Mouse (Mus musculus) megakaryocyte, embryonic 14.5 days (primary cell): ENCODE results near the gene Gmfb. TPM values are rescaled to one million over a fixed set of nuclear protein-coding genes. Genes with fewer than 3 reads are reported as not detected.

Experiments used
- H3K27me3 ChIP-seq: replicated peaks from 2 replicates; pipeline ENCODE3; 2012; ENCODE audit warnings: inconsistent platforms
- H3K36me3 ChIP-seq: replicated peaks from 2 replicates; pipeline ENCODE3; 2012; ENCODE audit warnings: low read length, inconsistent platforms, mixed read lengths
- H3K4me1 ChIP-seq: 2 replicates; pipeline ENCODE4 v1.6.1; 2012; ENCODE audit warnings: inconsistent platforms
- H3K4me3 ChIP-seq: replicated peaks from 2 replicates; pipeline ENCODE3; 2012; ENCODE audit warnings: moderate library complexity, mild to moderate bottlenecking, inconsistent platforms
- H3K9me3 ChIP-seq: 2 replicates; pipeline ENCODE4 v1.6.1; 2012; ENCODE audit warnings: inconsistent platforms
- FLI1 ChIP-seq: IDR thresholded peaks from 2 replicates; pipeline ENCODE4 v1.6.1; 2012; ENCODE audit warnings: low read length, inconsistent platforms, mixed read lengths
- GATA1 ChIP-seq: IDR thresholded peaks from 3 replicates; pipeline ENCODE4 v1.6.1; 2012; ENCODE audit warnings: mixed read lengths, low read length, inconsistent platforms, borderline replicate concordance
- polyA plus RNA-seq: library from polyadenylated mRNA; stranded (reverse); fragments of >175 nt; gene quantifications from 2 replicates; pipeline ENCODE4 v1.2.3, GENCODE M21; 2012; ENCODE audit warnings: low replicate concordance; ENCODE audit not compliant: insufficient read depth

Gmfb gene
- polyA plus RNA-seq, 1 experiment, result 0.55 TPM

GRCm38 (mm10) chr14:46785247-46785646 is 36.8 kb downstream of the Gmfb start:
- peaks cover 41% of the 10 kb centered on the region for H3K4me1 ChIP-seq
- no peak overlapping the region for H3K4me3 ChIP-seq
- H3K27me3 ChIP-seq, result no peaks in the 10 kb centered on the region
- 0 out of 2 replicates have a peak, but pooled peaks cover 3% of the 10 kb centered on the region for H3K9me3 ChIP-seq
- TF ChIP-seq GATA1, result no peak
- no peak for TF ChIP-seq FLI1
- peaks cover 48% of the 10 kb centered on the region for H3K36me3 ChIP-seq

DNA sequence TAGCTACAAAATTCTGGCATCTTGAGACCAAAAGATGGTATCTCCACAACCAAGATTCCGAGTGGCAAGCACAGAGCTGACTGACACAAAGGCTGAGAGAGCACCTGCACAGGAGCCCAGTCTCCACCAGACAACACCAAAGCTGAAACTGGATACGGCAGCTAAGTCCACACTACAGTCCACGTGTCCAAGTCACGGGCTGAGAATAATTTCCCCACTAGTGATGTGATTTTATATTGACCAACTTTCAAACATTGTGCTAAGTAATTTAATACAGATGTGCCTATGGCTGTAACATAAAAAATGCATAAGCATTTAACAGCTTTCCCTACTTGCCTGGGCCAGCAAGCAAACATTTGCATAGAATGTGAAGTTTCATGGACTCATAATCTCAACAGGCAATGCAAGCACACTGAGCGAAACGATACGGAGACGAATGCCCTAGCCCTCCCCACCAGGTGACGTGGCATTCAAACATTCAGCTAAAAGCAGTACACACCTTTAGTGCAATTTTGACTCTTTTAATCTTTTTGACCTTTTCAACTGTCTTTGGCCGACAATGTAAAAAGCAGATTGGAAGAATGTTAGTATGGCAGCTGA is 38.6 kb downstream of the Gmfb start:
- Histone ChIP-seq H3K36me3 (peaks cover 66% of the 10 kb centered on the region), H3K9me3 (peaks cover 14% of the 10 kb centered on the region), H3K4me1 (peaks cover 25% of the 10 kb centered on the region), H3K4me3 (no peak overlapping the region), H3K27me3 (no peaks in the 10 kb centered on the region)
- TF ChIP-seq FLI1, result no peak
- TF ChIP-seq GATA1, result no peak

DNA sequence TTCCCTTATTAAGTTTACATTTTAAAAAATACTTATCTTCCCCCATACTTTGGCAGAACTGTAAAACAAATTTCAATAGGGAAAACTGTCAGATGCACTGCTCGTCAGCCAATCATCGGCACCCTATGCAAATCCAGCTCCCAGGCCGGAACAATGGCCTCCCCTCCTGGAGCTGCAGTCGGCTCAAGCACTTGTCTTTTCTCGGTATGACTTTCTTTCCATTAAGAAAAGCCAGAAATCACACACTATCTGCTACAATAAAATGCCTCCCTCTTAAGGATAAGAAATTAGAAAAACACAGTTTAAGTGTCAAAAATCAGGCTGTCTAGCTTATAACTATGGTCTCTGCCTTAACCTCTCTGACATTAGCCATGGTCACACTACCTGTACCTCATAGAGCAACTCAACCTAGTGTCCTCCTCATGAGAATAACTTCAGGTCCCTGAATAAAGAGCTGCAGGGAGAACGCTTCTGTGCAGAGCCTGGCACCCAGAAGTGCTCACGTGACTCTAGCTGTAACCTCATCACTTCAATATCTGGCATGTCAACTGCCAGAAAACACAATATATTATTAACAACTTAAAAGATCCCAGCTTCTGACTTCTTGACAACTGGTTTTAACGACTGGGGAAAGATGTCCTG is 39.7 kb downstream of the Gmfb start:
- Histone ChIP-seq H3K4me1 (peaks cover 25% of the 10 kb centered on the region), H3K9me3 (peaks cover 14% of the 10 kb centered on the region), H3K4me3 (no peak overlapping the region), H3K27me3 (no peaks in the 10 kb centered on the region), H3K36me3 (peaks cover 77% of the 10 kb centered on the region)
- no peak for TF ChIP-seq GATA1
- no peak for TF ChIP-seq FLI1

- H3K4me1 ChIP-seq, result peaks cover 20% of the 10 kb centered on the region; the same call in 1 of the 2 replicates
- TF ChIP-seq FLI1, result no peak
- no peak for TF ChIP-seq GATA1
- H3K36me3 ChIP-seq, result peaks cover 89% of the 10 kb centered on the region
- no peaks in the 10 kb centered on the region for H3K27me3 ChIP-seq
- peaks cover 14% of the 10 kb centered on the region for H3K9me3 ChIP-seq
- no peak overlapping the region for H3K4me3 ChIP-seq
Observed at GRCm38 (mm10) chr14:46781086-46781485, 41.0 kb downstream of the Gmfb start.

DNA sequence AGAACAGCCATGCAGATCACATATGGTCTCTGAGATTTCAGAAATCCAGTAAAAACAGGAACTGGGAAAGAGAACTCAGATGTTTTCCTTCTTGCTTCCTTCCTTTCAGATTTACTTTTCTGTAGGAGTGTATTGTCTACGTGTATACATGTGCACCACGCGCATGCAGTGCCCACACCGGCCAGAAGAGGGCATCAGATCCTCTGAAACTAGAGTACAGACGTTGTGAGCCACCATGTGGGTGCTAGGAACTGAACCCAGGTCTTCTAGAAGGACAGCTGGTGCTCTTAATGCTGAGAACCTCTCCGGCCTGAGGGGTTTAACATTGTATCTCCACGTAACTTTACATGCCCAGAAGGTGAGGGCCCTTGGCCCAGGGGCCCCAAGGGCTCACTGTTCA is 42.8 kb downstream of the Gmfb start:
- H3K4me3 ChIP-seq, result no peak overlapping the region
- no peak for TF ChIP-seq GATA1
- no peak for TF ChIP-seq FLI1
- H3K27me3 ChIP-seq, result no peaks in the 10 kb centered on the region
- peaks cover 10% of the 10 kb centered on the region; the same call in 1 of the 2 replicates for H3K4me1 ChIP-seq
- H3K9me3 ChIP-seq, result peaks cover 14% of the 10 kb centered on the region
- H3K36me3 ChIP-seq, result peaks cover 95% of the 10 kb centered on the region

DNA sequence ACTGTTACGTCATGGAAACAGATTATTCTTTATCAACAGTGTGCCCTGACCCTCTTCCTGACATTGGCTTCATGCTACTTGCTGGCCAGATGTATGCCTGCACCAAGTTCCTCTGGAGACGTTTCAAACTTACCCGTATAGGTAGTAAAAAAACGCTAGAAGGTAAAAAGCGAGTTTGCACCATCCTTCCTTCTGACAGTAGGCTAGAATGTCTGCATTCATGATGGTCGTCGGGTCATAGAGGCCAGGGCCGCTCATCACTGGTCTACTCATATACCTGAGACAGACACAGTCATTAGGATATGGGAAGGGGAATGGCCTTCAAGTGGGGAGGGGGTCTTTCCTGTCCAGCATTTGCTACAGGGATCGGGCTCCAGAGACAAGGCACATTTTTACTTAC is 43.3 kb downstream of the Gmfb start:
- Histone ChIP-seq H3K4me3 (no peak overlapping the region), H3K27me3 (no peaks in the 10 kb centered on the region), H3K9me3 (peaks cover 14% of the 10 kb centered on the region), H3K36me3 (peaks cover 95% of the 10 kb centered on the region), H3K4me1 (0 out of 2 replicates have a peak, but pooled peaks cover 8% of the 10 kb centered on the region)
- TF ChIP-seq GATA1, result no peak
- no peak for TF ChIP-seq FLI1

DNA sequence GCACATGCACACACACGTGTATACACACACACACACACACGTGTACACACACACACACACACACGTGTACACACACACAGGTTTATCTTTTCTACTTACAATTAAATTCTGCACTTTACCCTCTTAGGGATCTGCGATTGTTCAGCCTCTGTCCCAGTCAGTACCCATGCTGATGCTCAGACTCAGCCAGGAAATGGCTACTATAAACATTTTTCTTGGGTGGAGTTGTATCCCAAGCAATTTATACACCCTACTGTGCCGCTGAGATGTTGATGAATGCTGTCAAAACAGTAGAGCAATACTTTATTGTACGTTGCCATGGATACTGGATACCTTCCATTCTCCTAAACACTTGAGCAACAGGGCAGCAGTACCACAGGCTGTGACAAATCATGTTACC is 52.0 kb downstream of the Gmfb start:
- TF ChIP-seq FLI1 (no peak), GATA1 (no peak)

DNA sequence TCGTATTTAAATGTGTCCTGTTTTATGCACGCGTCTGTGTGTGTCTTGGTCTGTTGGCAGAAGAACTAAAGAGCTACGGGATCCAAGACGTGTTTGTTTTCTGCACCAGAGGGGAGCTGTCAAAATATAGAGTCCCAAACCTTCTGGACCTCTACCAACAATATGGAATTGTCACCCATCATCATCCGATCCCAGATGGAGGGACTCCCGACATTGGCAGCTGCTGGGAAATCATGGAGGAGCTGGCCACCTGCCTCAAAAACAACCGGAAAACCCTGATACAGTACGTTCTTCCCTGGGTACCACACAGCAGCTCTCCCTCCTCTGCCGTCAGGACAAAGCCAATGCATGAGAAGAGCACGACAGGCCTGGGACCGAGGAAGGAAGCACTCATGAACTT is 54.9 kb downstream of the Gmfb start:
- Histone ChIP-seq H3K4me1 (peaks cover 7% of the 10 kb centered on the region), H3K27me3 (no peaks in the 10 kb centered on the region), H3K36me3 (peaks cover 81% of the 10 kb centered on the region), H3K4me3 (no peak overlapping the region), H3K9me3 (no peaks in the 10 kb centered on the region)
- TF ChIP-seq FLI1, result no peak
- no peak for TF ChIP-seq GATA1

More for the DNA sequence above, 52.0 kb downstream of the Gmfb start:
- no peak overlapping the region for H3K4me3 ChIP-seq
- H3K36me3 ChIP-seq, result peaks cover 89% of the 10 kb centered on the region
- H3K4me1 ChIP-seq, result peaks cover 14% of the 10 kb centered on the region
- H3K9me3 ChIP-seq, result no peaks in the 10 kb centered on the region
- no peaks in the 10 kb centered on the region for H3K27me3 ChIP-seq

GRCm38 (mm10) chr14:46761186-46761585 is 60.9 kb downstream of the Gmfb start:
- TF ChIP-seq GATA1 (no peak), FLI1 (no peak)
- H3K4me1 ChIP-seq, result peaks cover 20% of the 10 kb centered on the region
- peaks cover 26% of the 10 kb centered on the region for H3K36me3 ChIP-seq
- H3K4me3 ChIP-seq, result peak overlapping the region; percentile 94
- peaks cover 15% of the 10 kb centered on the region for H3K9me3 ChIP-seq
- no peaks in the 10 kb centered on the region for H3K27me3 ChIP-seq

GRCm38 (mm10) chr14:46760355-46761029 is 61.5 kb downstream of the Gmfb start, which contains the start of gene Cdkn3:
TSS of gene Cdkn3 (plus strand) at chr14:46760541.
- Histone ChIP-seq H3K9me3 (peaks cover 22% of the 10 kb centered on the region), H3K4me3 (peak within 1 kb of the TSS; percentile 94), H3K4me1 (peaks cover 20% of the 10 kb centered on the region), H3K36me3 (peaks cover 23% of the 10 kb centered on the region), H3K27me3 (peaks cover under 1% of the 10 kb centered on the region)
- TF ChIP-seq GATA1 (no peak), FLI1 (0 out of 2 replicates have a peak, but pooled peaks have one; percentile 21)
